Mouse (Mus musculus) ES-E14 (cell line): ENCODE results near the gene Rps27. TPM values are rescaled to one million over a fixed set of nuclear protein-coding genes. Genes with fewer than 3 reads are reported as not detected.
A peak's percentile ranks its signal among the peaks of the same experiment; 100 is the strongest.

ENCODE experiments used
- DNase-seq: peaks from one replicate; pipeline ENCODE4 v3.0.0-alpha.2; 2013; ENCODE audit warnings: low read depth, low spot score
- H3K27ac ChIP-seq: 2 replicates; pipeline ENCODE4 v1.5.1; 2012; ENCODE audit warnings: low read depth, mild to moderate bottlenecking, low read length, moderate library complexity, mixed read lengths; ENCODE audit not compliant: poor library complexity, insufficient read depth, severe bottlenecking
- H3K36me3 ChIP-seq: 2 replicates; pipeline ENCODE4 v1.6.1; 2012; ENCODE audit warnings: mild to moderate bottlenecking, low read length, moderate library complexity, mixed read lengths; ENCODE audit not compliant: control insufficient read depth, poor library complexity, insufficient read depth, severe bottlenecking
- H3K4me1 ChIP-seq, 2 experiments: fragments of 150-350 bp in 1 of 2; sonication (generic) in 1 of 2; 2 replicates each; pipeline ENCODE4 v1.6.1; 2012; ENCODE audit warnings: low read length in 2 of 2, mild to moderate bottlenecking in 1 of 2, mixed read lengths in 1 of 2; ENCODE audit not compliant: control insufficient read depth in 2 of 2, insufficient read depth in 2 of 2, poor library complexity in 1 of 2
- H3K4me3 ChIP-seq, 2 experiments: fragments of 150-350 bp in 1 of 2; sonication (generic) in 1 of 2; 2 replicates each; pipeline ENCODE4 v1.5.1; 2012; ENCODE audit warnings: low read length in 2 of 2, low read depth in 1 of 2, mild to moderate bottlenecking in 1 of 2, mixed read lengths in 1 of 2; ENCODE audit not compliant: insufficient read depth in 1 of 2, poor library complexity in 1 of 2, severe bottlenecking in 1 of 2
- H3K9ac ChIP-seq: 2 replicates; pipeline ENCODE4 v1.6.1; 2012; ENCODE audit warnings: low read depth, mild to moderate bottlenecking, low read length, mixed read lengths; ENCODE audit not compliant: poor library complexity, insufficient read depth, severe bottlenecking
- H3K9me3 ChIP-seq: fragments of 150-350 bp; sonication (generic); 2 replicates; pipeline ENCODE4 v1.6.1; 2012; ENCODE audit warnings: low read depth, mild to moderate bottlenecking, low read length; ENCODE audit not compliant: control insufficient read depth, insufficient read depth
- CHD2 ChIP-seq: IDR thresholded peaks from 2 replicates; pipeline ENCODE4 v1.6.1; 2014; ENCODE audit warnings: mild to moderate bottlenecking, low read depth, low read length, inconsistent platforms
- HCFC1 ChIP-seq: IDR thresholded peaks from 2 replicates; pipeline ENCODE4 v1.6.1; 2012; ENCODE audit warnings: low read length, inconsistent platforms, borderline replicate concordance; ENCODE audit not compliant: insufficient read depth
- MAFK ChIP-seq: IDR thresholded peaks from 2 replicates; pipeline ENCODE4 v1.6.1; 2014; ENCODE audit warnings: mild to moderate bottlenecking, low read depth, low read length, inconsistent platforms; ENCODE audit not compliant: insufficient read depth
- ZC3H11A ChIP-seq: IDR thresholded peaks from 2 replicates; pipeline ENCODE4 v1.6.1; 2012; ENCODE audit warnings: low read depth, mild to moderate bottlenecking, inconsistent platforms, low read length, borderline replicate concordance
- ZNF384 ChIP-seq: IDR thresholded peaks from 2 replicates; pipeline ENCODE4 v1.6.1; 2012; ENCODE audit warnings: low read depth, low read length, inconsistent platforms
- in situ Hi-C, 2 experiments: fragments of 600-800 bp; cut with MboI; formaldehyde crosslinking; loops; one replicate each; pipeline ENCODE4 v1.15.1; 2025; ENCODE audit warnings: low sequenced_read_pairs in 2 of 2, inconsistent platforms in 1 of 2; ENCODE audit not compliant: unreplicated experiment in 2 of 2
- total RNA-seq: library from RNA; depleted of rRNA; stranded (reverse); fragments of 300-350 nt; gene quantifications from 2 replicates; pipeline ENCODE4 v1.2.3, GENCODE M21; 2012

The Rps27 gene
- total RNA-seq, 1 experiment: 3,820 TPM

GRCm38 (mm10) chr3:90242984-90243775 lies 29.7 kb upstream of the Rps27 start, which contains the start of gene Creb3l4:
Gene Creb3l4 (minus strand): TSS chr3:90243512.
- Histone ChIP-seq H3K4me3 (peak within 1 kb of the TSS; percentile 26 to 37), H3K27ac (no peak within 1 kb of the TSS; the same call in 1 of the 2 replicates), H3K9me3 (no peaks in the 10 kb centered on the region), H3K36me3 (no peaks in the 10 kb centered on the region), H3K9ac (peak within 1 kb of the TSS; percentile 34), H3K4me1 (peaks cover 0 to 13% of the 10 kb centered on the region in 2 experiments; a peak in 2 of 4 replicates)
- DNase-seq: peak; percentile 75
- in situ Hi-C loops: no loop called here
- TF ChIP-seq MAFK: no peak
- no peak for TF ChIP-seq HCFC1
- no peak for TF ChIP-seq ZNF384
- TF ChIP-seq CHD2: no peak

- Histone ChIP-seq H3K9ac (no peak overlapping the region), H3K27ac (no peak overlapping the region), H3K4me1 (peaks cover 0 to 13% of the 10 kb centered on the region in 2 experiments; a peak in 2 of 4 replicates), H3K9me3 (no peaks in the 10 kb centered on the region), H3K36me3 (no peaks in the 10 kb centered on the region), H3K4me3 (no peak overlapping the region)
- no peak for TF ChIP-seq ZC3H11A
- no peak for TF ChIP-seq HCFC1
- TF ChIP-seq CHD2: no peak
- TF ChIP-seq MAFK: no peak
- no peak for TF ChIP-seq ZNF384
- DNase-seq: no peak
- in situ Hi-C loops: no loop called here
These were observed 28.4 kb upstream of the Rps27 start for GRCm38 (mm10) chr3:90241669-90242358.

GRCm38 (mm10) chr3:90241251-90241650 lies 27.8 kb upstream of the Rps27 start:
- in situ Hi-C loops: no loop called here
- H3K36me3 ChIP-seq: no peaks in the 10 kb centered on the region
- peaks cover 0 to 11% of the 10 kb centered on the region in 2 experiments; a peak in 1 of 4 replicates for H3K4me1 ChIP-seq
- TF ChIP-seq ZC3H11A: no peak
- no peak for TF ChIP-seq MAFK
- TF ChIP-seq HCFC1: no peak
- TF ChIP-seq CHD2: no peak
- TF ChIP-seq ZNF384: no peak
- DNase-seq: no peak
- no peak overlapping the region for H3K27ac ChIP-seq
- no peak overlapping the region for H3K4me3 ChIP-seq
- H3K9ac ChIP-seq: no peak overlapping the region
- H3K9me3 ChIP-seq: no peaks in the 10 kb centered on the region

- H3K9me3 ChIP-seq: no peaks in the 10 kb centered on the region
- peaks cover 3% of the 10 kb centered on the region for H3K36me3 ChIP-seq
- H3K4me3 ChIP-seq: peak within 1 kb of the TSS; percentile 74 to 76
- peak; percentile 92 for DNase-seq
- peak within 1 kb of the TSS; percentile 88 for H3K9ac ChIP-seq
- TF ChIP-seq ZC3H11A: no peak
- peak; percentile 92 for TF ChIP-seq HCFC1
- no peak for TF ChIP-seq MAFK
- TF ChIP-seq ZNF384: no peak
- TF ChIP-seq CHD2: peak; percentile 77
- peak within 1 kb of the TSS; percentile 70 for H3K27ac ChIP-seq
- in situ Hi-C loops: no loop called here
- H3K4me1 ChIP-seq: no peaks in the 10 kb centered on the region
These were observed 18.3 kb upstream of the Rps27 start, which contains the start of gene Jtb for GRCm38 (mm10) chr3:90231507-90232333. Gene Jtb (plus strand): TSS chr3:90231597.
